Mouse (Mus musculus): Measurements from ENCODE around the gene Nek10. TPM values are rescaled to one million over a fixed set of nuclear protein-coding genes. Genes with fewer than 3 reads are reported as not detected.
"Not testable (repeated sequence)": the region's sequence is repeated elsewhere in the genome, so short reads cannot be mapped to it uniquely, and the experiment has no call there.

The Nek10 gene
- polyA plus RNA-seq, 1 experiment from 2014 or later = 0.09 TPM

DNA sequence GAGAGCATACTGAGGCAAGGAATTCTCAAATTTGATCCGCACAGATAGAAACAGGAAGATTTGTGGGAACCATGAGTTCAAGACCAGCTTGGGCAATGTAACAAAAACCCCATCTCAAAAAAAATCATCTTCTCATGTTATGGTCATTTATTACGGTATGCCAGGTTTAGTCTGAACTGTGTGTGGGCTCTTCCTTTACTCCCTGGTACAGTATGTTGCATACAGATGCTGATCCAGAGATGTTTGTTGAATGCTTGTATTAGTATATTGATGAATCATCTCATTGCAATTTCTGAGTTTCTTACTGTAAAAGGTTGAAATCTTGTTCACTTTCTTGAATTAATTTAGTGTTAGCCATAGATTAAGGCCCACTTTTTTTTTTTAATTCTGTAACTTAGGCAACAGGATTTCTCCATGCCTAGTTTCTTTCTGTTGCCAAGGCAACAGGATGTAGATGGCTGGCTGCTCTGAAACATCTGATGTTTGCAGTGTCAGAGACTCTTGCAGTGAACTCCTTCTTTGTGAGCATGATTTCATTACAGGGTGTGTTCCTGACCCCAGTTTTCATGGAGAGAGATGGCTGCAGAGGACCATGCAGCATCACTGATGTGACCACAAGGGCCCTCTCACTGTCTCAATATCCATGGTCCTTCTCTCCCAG, 156.7 kb downstream of the Nek10 start:
- H3K27ac ChIP-seq = peak overlapping the region; percentile 69
- no peak overlapping the region for H3K9ac ChIP-seq (replicated peaks)
- no peaks in the 10 kb centered on the region for H3K36me3 ChIP-seq
- H3K4me3 ChIP-seq (replicated peaks) = no peak overlapping the region
- no peak overlapping the region for H3K4me2 ChIP-seq (replicated peaks)
- H3K4me1 ChIP-seq (replicated peaks) = peaks cover 7% of the 10 kb centered on the region
- ATAC-seq = peak; percentile 85
- H3K9me3 ChIP-seq = no peaks in the 10 kb centered on the region
- WGBS = 86% methylated on average over 2 of the region's 2 CpGs
- H3K27me3 ChIP-seq = no peaks in the 10 kb centered on the region

DNA sequence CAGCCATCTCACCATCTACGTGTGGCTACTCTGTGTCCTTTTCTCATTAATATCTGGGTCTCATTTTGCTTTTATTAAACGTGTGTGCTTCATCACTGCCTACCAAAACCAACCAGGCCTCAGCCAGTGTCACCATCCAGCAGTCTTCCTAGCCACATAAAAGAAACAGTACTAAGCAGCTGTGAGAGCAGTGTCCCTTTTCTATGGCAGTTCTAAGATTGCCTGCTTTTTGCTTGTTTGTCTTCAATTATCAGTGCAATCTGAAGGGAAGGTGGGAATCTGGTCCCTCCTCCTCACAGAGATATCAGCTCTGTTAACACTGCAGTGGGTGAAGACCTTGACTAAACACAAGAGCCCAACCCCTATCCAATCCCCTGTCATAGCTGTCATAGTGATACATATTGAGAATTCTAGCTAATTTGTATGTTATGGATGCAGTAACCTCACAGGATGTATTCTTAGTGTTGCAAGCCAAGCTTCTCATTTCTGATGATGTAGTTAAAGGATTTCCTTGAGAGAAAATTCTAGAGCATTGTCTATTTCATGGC, 157.3 kb downstream of the Nek10 start:
- Histone ChIP-seq H3K4me1 (replicated peaks) (peaks cover 7% of the 10 kb centered on the region), H3K27ac (peak overlapping the region; percentile 69), H3K9me3 (no peaks in the 10 kb centered on the region), H3K4me2 (replicated peaks) (no peak overlapping the region), H3K36me3 (no peaks in the 10 kb centered on the region), H3K27me3 (no peaks in the 10 kb centered on the region), H3K4me3 (replicated peaks) (no peak overlapping the region), H3K9ac (replicated peaks) (no peak overlapping the region)
- 72% methylated on average over 2 of the region's 2 CpGs for WGBS
- peak; percentile 77 for ATAC-seq

DNA sequence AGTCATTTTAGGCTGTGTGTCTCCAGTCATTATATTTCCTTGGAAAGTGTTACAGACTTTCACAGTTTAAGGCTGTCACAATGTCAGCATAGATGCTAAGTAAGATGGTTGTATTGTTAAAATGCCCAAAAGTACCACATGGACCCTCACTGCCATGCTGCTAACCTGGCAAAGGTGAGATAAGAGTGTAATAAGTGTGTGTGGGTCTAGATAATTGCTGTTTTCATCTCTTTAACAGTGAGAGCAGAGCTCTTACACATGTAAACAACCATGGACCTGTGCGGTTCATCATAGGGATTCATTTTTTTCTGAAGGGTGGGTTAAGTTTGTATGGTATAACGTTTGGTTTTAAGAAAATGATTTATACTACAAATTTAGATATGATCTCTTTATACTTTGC, 167.4 kb downstream of the Nek10 start:
- Histone ChIP-seq H3K36me3 (no peaks in the 10 kb centered on the region), H3K9me3 (no peaks in the 10 kb centered on the region), H3K9ac (replicated peaks) (no peak overlapping the region), H3K4me2 (replicated peaks) (no peak overlapping the region), H3K4me1 (replicated peaks) (no peaks in the 10 kb centered on the region), H3K27me3 (no peaks in the 10 kb centered on the region), H3K4me3 (replicated peaks) (no peak overlapping the region), H3K27ac (no peak overlapping the region)
- no peak for ATAC-seq
- 90% methylated on average over 2 of the region's 2 CpGs for WGBS

DNA sequence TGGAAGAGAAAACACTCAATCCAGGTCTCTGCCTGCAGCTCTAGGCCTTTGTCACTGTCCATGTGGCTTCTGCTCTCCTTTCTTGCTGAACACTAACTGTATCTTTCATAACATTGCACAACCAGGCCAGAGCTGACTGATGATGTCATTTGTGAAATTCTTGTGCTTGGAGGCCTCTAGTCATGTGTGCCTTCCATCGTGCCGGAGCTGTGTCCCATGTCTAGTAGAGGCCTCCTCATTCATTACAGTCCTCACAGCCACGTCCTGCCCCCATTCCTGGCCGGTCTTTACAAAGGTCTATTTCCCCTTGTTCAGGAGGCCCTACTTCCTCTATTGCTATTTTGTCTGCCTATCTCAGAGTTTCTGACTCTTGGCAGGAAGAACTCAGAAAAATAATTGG, 167.8 kb downstream of the Nek10 start:
- 85% methylated on average over 4 of the region's 4 CpGs for WGBS
- Histone ChIP-seq H3K9me3 (no peaks in the 10 kb centered on the region), H3K4me3 (replicated peaks) (no peak overlapping the region), H3K27ac (no peak overlapping the region), H3K27me3 (no peaks in the 10 kb centered on the region), H3K4me1 (replicated peaks) (no peaks in the 10 kb centered on the region), H3K36me3 (no peaks in the 10 kb centered on the region), H3K9ac (replicated peaks) (no peak overlapping the region), H3K4me2 (replicated peaks) (no peak overlapping the region)
- no peak for ATAC-seq

DNA sequence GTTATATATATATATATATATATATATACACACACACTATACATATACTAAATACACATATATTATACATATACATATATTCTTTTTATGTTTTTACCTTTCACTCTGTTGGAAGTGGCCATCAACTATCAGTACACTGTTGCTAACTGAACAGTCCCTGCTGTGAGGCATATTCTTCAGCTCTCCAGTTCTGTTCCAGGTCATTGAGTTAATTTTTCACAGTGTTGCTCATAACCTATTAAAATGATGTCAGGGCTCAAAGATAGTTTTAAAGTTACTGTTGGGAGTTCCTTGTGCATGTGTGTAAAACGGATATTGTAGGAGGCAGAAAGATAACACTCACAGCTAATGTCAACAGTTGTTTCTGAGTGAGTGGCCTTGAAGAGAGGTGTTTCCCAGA, 170.9 kb downstream of the Nek10 start:
- H3K9me3 ChIP-seq = no peaks in the 10 kb centered on the region
- no peak overlapping the region for H3K4me3 ChIP-seq (replicated peaks)
- 71% methylated on average over 1 of the region's 1 CpGs for WGBS
- no peak overlapping the region for H3K4me2 ChIP-seq (replicated peaks)
- no peak overlapping the region for H3K9ac ChIP-seq (replicated peaks)
- H3K27me3 ChIP-seq = no peaks in the 10 kb centered on the region
- ATAC-seq = no peak
- H3K36me3 ChIP-seq = no peaks in the 10 kb centered on the region
- H3K27ac ChIP-seq = no peak overlapping the region
- no peaks in the 10 kb centered on the region for H3K4me1 ChIP-seq (replicated peaks)

DNA sequence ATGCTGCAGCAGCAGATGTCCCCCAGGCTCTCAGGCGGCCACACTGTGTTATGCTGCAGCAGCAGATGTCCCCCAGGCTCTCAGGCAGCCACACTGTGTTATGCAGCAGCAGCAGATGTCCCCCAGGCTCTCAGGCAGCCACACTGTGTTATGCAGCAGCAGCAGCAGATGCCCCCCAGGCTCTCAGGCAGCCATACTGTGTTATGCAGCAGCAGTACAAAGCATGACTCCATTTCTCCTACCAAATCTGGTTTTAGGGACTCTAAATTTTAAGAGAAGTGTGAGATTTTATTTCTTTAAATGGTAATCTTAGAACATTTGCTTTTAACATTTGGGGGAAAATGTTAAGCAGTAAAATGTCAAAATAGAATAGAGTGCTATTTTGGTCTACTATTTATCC, 180.9 kb downstream of the Nek10 start:
- H3K9me3 ChIP-seq; H3K4me3 ChIP-seq (replicated peaks); H3K36me3 ChIP-seq; H3K27me3 ChIP-seq; ATAC-seq; H3K27ac ChIP-seq; H3K4me2 ChIP-seq (replicated peaks); H3K9ac ChIP-seq (replicated peaks); H3K4me1 ChIP-seq (replicated peaks): not testable (repeated sequence)
- 10% methylated on average over 1 of the region's 1 CpGs for WGBS

DNA sequence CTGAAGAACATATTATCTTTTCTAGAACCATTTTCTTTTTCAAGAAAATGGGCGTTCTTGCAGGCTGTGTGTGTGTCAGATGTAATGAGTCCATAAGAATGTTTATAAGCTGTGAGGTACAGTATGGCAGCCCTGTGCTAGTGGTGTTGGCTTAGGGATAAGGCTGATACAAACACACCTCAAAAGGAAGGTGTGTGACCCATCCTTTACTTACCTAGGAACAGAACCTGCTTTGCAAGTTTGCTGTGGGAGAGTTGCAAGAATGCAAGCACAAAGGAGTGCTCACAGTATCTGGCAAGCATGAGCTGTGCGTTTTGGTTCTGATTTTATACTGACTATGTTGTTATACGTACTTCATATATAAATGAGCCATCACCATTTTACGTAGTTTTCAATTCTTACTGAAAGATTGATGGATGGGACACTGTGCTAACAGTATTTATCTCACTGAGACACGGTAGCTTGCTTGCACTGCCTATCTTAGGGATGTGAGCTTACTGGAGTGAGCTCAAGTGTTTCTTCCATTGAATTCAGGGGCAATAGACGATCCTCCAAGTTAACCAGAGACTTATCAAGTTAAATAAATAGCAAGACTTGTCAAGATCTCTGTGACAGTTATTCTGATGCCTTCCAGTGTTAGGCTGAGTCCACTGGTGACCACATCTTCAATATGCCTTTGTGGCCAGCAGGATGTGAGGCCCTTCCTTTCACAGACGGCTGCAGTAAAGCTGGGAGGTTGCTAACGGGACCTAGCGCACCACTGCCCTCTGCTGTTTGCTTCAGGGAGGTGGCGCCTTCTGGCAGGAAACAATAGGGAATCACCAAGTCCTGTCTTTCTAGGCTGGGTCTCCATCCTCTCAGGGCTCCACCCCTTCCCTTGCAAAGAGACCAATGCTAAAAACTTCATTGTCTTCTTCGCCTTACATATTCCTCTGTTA, 181.8 kb downstream of the Nek10 start:
- H3K27me3 ChIP-seq = no peaks in the 10 kb centered on the region
- H3K4me2 ChIP-seq (replicated peaks) = no peak overlapping the region
- no peak overlapping the region for H3K27ac ChIP-seq
- 41% methylated on average over 11 of the region's 11 CpGs for WGBS
- ATAC-seq = peak; percentile 92
- H3K36me3 ChIP-seq = no peaks in the 10 kb centered on the region
- H3K4me1 ChIP-seq (replicated peaks) = no peaks in the 10 kb centered on the region
- H3K4me3 ChIP-seq (replicated peaks) = no peak overlapping the region
- H3K9me3 ChIP-seq = no peaks in the 10 kb centered on the region
- no peak overlapping the region for H3K9ac ChIP-seq (replicated peaks)

DNA sequence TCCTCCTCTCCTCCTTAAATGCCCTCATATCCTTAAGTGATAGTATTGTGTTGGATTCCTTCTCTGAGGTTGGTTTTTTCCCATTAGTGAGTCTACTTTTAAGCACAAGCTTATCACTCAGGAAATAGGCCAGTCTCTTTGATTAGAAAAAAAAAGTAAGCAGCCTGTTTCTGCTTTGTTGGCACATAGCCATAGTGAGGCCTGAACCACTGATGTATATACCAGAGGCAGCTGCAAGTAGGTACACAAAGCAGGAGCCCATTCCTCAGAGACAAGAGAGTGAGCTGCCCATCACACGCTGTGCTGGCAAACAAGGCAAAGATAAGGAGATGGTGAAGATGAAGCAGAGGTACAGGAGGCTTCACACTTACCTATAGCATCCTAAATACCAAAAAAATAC, 184.2 kb downstream of the Nek10 start:
- no peak overlapping the region for H3K4me2 ChIP-seq (replicated peaks)
- ATAC-seq = no peak
- no peaks in the 10 kb centered on the region for H3K4me1 ChIP-seq (replicated peaks)
- 61% methylated on average over 1 of the region's 1 CpGs for WGBS
- H3K27ac ChIP-seq = no peak overlapping the region
- no peak overlapping the region for H3K4me3 ChIP-seq (replicated peaks)
- H3K9ac ChIP-seq (replicated peaks) = no peak overlapping the region
- no peaks in the 10 kb centered on the region for H3K27me3 ChIP-seq
- no peaks in the 10 kb centered on the region for H3K36me3 ChIP-seq
- no peaks in the 10 kb centered on the region for H3K9me3 ChIP-seq

DNA sequence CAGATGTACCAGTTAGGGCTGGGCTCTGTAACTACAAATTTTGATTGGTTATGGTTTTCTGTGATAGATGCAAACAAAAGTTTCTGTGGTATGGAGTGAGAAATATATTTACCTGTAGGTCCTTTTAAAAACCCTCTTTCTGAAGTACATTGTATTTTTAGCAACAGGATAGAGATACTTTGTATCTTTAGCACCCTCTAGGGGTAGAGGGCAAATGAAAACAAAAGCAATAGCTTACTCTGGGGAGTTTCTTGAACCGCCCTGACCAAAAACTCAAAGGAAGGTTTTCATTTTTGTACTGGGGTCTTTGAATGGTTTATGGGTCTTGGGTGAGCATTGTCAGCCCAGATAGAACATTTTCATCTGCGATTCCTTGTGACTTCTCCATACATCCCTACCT, 188.4 kb downstream of the Nek10 start:
- Histone ChIP-seq H3K9me3 (no peaks in the 10 kb centered on the region), H3K9ac (replicated peaks) (no peak overlapping the region), H3K36me3 (no peaks in the 10 kb centered on the region), H3K4me1 (replicated peaks) (no peaks in the 10 kb centered on the region), H3K4me3 (replicated peaks) (no peak overlapping the region), H3K27ac (no peak overlapping the region), H3K4me2 (replicated peaks) (no peak overlapping the region), H3K27me3 (no peaks in the 10 kb centered on the region)
- ATAC-seq = no peak
- WGBS = 84% methylated on average over 2 of the region's 2 CpGs

DNA sequence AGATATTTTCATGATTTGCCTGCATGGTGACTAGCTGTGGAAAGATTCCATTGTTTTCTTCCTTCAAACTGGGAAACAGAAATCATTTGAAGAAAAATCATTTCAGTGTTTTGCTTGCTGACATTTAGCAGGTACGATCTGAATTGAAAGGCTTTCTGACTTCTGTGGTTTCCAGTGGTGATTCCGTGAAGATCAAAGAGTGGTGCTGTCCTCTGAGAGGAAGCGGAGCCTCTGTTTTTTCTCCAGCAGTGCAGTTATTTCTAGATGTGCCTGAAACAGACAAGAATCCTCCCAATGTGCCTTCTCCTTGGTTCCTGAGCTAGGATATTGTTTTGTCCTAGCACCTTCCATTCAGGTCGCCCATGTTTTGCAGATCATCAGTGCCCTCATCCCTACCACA, 208.2 kb downstream of the Nek10 start:
- Histone ChIP-seq H3K4me3 (replicated peaks) (no peak overlapping the region), H3K36me3 (no peaks in the 10 kb centered on the region), H3K9ac (replicated peaks) (no peak overlapping the region), H3K4me1 (replicated peaks) (no peaks in the 10 kb centered on the region), H3K9me3 (no peaks in the 10 kb centered on the region), H3K27ac (no peak overlapping the region), H3K4me2 (replicated peaks) (no peak overlapping the region), H3K27me3 (no peaks in the 10 kb centered on the region)
- 71% methylated on average over 4 of the region's 4 CpGs for WGBS
- no peak for ATAC-seq

DNA sequence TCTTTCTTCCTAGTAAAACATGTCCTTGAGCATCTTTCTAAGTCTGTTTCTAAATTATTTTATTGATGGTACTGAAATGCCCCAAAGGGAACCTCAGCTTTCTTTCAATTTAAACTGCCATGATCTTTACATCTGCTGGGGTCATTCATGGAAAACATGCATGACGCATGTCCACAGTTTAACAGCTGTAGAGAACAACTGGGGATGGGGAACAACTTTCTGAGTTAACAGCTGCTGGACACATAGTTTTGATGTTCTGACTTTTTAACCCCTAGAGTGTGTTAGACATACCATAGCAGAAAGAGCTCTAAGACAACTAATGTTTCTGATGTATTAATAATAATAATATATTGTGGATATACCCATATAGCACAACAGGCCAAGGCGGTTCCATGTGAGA, 211.6 kb downstream of the Nek10 start:
- Histone ChIP-seq H3K9me3 (no peaks in the 10 kb centered on the region), H3K36me3 (no peaks in the 10 kb centered on the region), H3K27ac (no peak overlapping the region), H3K27me3 (no peaks in the 10 kb centered on the region), H3K4me1 (replicated peaks) (no peaks in the 10 kb centered on the region), H3K4me3 (replicated peaks) (no peak overlapping the region), H3K4me2 (replicated peaks) (no peak overlapping the region), H3K9ac (replicated peaks) (no peak overlapping the region)
- ATAC-seq = no peak
- WGBS = 90% methylated on average over 2 of the region's 2 CpGs

DNA sequence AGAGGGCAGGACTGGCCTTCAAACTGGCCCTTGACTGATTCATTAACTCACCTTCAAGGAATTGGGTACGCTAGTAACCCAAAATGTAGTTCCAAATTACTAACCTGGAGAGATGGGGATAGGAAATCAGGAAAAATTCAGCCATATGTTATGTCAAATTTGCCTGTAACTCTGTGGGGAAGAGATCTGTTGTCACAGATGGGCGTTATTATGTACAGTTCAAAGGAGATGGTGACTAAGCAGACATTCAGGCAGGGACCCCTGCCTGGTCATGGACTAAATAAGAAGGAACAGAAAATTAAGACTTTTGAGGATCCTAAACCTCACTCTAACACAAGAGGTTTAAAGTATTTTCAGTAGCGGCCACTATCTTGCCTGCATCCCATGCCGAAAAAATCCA, 227.4 kb downstream of the Nek10 start:
- ATAC-seq; H3K9ac ChIP-seq (replicated peaks): not testable (repeated sequence)

More for the DNA sequence above, 227.4 kb downstream of the Nek10 start:
- not testable (repeated sequence) for H3K27ac ChIP-seq; H3K36me3 ChIP-seq; H3K27me3 ChIP-seq; H3K4me3 ChIP-seq (replicated peaks); H3K4me2 ChIP-seq (replicated peaks); H3K4me1 ChIP-seq (replicated peaks)
- 93% methylated on average over 4 of the region's 4 CpGs for WGBS
- H3K9me3 ChIP-seq = peaks cover 10% of the 10 kb centered on the region
